Mouse (Mus musculus) macrophage (primary cell): ENCODE data around the gene Rcor2. TPM values are rescaled to one million over a fixed set of nuclear protein-coding genes. Genes with fewer than 3 reads are reported as not detected.
A peak's percentile ranks its signal among the peaks of the same experiment; 100 is the strongest.

ENCODE experiments used
- H3K27ac ChIP-seq: fragments of 350-480 bp; formaldehyde crosslinking; 2 replicates; pipeline ENCODE4 v1.9.0; 2021
- H3K36me3 ChIP-seq: fragments of 350-480 bp; formaldehyde crosslinking; 2 replicates; pipeline ENCODE4 v1.9.0; 2021; ENCODE audit errors: inconsistent target
- H3K4me3 ChIP-seq: fragments of 350-480 bp; formaldehyde crosslinking; 2 replicates; pipeline ENCODE4 v1.9.0; 2021; ENCODE audit errors: inconsistent target
- H3K79me2 ChIP-seq: fragments of 350-480 bp; formaldehyde crosslinking; 2 replicates; pipeline ENCODE4 v1.9.0; 2021; ENCODE audit errors: inconsistent target
- WGBS: methylation state at CpG from one replicate; pipeline ENCODE4 v1.1.7; 2026; ENCODE audit warnings: inconsistent platforms; ENCODE audit not compliant: missing documents; 5-methylcytosine and 5-hydroxymethylcytosine counted together
- polyA plus RNA-seq: library from polyadenylated mRNA; stranded (reverse); fragments of 250-400 nt; gene quantifications from 3 replicates; pipeline ENCODE4 v1.2.4, GENCODE M21; 2018; ENCODE audit warnings: inconsistent platforms

The Rcor2 gene
- polyA plus RNA-seq, 1 experiment from 2014 or later = 0.52 TPM

DNA sequence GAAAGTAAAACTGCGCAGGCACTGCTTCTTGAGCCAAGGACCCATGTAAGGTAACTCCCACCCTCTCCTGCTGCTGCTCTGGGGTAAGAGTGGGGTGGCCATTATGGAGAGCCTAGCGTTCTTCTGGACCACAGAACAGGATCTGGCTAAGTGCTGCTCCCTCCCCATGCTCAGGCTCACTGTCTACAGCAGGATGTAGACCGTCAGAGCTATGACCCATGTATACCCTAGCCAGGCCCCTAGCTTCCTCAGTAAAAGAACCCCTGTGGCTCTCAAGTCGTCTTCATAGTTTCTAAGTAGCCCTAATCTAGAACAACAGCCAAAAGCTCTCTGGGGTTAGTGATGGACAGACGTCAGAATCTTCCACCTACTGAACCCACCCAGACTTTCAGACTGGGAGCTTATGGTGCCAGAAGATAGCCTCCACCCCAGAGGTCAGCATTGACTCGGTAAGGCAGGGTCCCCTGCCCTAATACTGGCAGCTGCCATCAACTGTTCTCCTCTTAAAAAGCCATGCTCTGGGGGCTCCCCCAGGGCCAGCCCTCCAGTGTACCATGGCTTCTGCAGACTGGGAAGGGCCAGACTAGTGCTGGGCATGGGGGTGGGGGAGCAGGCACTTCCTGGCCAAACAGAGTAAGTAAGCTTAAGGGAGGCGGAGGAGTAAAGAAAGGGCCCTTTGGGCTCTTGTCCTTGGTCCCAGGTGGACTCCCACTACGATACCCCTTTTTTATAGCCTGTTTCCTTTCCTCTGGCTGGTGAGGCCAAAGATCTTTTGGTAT is 27.2 kb downstream of the Rcor2 start:
- H3K36me3 ChIP-seq = no peaks in the 10 kb centered on the region; the same call in 1 of the 2 replicates
- H3K27ac ChIP-seq = 0 out of 2 replicates have a peak overlapping the region, but pooled peaks have one; percentile 5
- 57% methylated on average over 8 of the region's 8 CpGs for WGBS
- H3K4me3 ChIP-seq = peak overlapping the region; percentile 10; the same call in 1 of the 2 replicates
- H3K79me2 ChIP-seq = peaks cover 91% of the 10 kb centered on the region

DNA sequence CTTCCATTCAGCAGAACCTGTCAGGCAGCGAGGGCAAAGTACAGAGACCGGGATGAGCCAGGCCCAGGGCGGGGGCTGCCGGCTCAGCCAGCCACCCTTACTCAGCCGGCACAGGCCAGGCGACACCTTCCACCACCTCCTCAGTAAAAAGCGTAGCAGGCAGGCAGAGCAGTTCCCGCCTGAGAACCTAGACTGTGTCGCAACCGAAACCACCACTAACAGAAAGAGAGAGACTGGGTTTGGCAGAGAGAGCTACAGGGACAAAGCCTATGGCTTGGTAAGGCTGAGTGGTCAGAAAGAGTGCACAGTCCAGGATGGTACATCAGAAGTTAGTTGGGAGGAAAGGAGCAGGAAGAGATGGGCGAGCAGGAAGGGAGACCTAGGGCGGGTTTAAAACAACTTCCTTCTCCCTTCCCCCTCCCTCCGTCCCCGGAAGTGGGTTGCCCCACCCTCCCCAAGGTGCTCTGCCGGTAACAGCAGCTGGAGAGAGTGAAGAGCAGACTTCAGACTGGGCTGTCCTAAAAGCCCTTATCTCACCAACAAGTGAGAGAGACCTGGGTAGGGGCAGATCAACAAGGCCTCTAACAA is 28.0 kb downstream of the Rcor2 start:
- Histone ChIP-seq H3K27ac (peak overlapping the region; percentile 5; the same call in 1 of the 2 replicates), H3K36me3 (no peaks in the 10 kb centered on the region; the same call in 1 of the 2 replicates), H3K4me3 (peak overlapping the region; percentile 10; the same call in 1 of the 2 replicates), H3K79me2 (peaks cover 99% of the 10 kb centered on the region)
- WGBS = 13% methylated on average over 15 of the region's 15 CpGs

DNA sequence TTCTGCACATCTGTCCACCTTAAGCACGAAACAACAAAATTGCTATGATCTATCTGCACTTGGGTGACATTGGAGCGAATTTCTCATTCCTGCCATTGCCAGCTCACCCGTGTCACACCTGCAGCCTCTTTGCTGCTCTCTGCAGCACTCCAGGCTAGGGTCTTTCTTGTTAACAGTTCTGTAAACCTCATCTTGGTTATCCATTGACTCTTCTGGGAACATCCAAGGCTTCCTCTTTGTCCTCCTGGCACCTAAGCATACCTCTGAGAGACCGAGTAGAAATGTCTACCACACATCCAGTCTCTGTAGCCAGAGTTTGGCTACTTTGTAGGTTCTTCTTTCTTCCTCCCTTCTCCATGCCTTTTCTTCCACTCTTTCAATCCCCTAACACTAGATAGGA is 28.8 kb downstream of the Rcor2 start:
- Histone ChIP-seq H3K27ac (no peak overlapping the region), H3K79me2 (peaks cover 100% of the 10 kb centered on the region), H3K36me3 (no peaks in the 10 kb centered on the region; the same call in 1 of the 2 replicates), H3K4me3 (no peak overlapping the region)
- 93% methylated on average over 4 of the region's 4 CpGs for WGBS

DNA sequence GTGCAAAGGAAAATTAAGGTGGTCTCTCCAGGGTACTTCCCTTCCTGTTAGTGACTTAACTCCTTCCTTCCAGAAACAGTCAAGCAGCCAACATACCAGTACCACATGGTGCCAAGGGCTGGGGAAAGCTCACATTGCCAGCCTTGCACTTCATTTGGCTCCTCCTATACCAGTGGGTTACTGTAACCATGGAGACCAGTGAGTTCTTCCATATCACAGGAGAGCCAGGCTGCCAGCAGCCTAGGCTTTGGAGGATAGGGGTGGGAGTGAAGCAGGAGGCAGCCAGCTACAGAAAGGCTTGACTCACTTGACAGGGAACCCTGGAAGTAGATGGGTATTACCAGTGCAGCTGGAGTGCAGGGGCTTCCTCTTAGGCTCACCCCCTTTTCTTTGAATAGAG is 31.9 kb downstream of the Rcor2 start:
- peaks cover 98% of the 10 kb centered on the region for H3K79me2 ChIP-seq
- no peak overlapping the region for H3K27ac ChIP-seq
- no peak overlapping the region for H3K4me3 ChIP-seq
- no peaks in the 10 kb centered on the region for H3K36me3 ChIP-seq

DNA sequence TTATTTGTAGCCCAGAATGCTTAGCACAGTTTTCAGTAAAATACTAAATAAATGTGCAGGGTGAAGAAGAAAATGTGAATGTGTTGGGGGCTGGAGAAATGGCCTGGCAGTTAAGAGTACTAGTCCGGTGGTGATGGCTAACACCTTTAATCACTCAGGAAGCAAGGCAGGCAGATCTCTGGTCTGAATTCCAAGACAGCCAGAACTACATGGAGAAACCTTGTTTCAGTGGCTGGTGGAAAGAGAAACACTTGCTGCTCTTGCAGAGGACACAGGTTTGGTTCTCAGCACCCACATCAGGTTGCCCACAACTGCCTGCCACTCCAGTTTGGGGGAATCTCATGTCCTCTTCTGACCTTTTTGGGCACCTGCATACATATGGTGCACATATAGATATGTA is 33.0 kb downstream of the Rcor2 start:
- H3K79me2 ChIP-seq = peaks cover 98% of the 10 kb centered on the region
- 100% methylated on average over 1 of the region's 1 CpGs for WGBS
- no peaks in the 10 kb centered on the region for H3K36me3 ChIP-seq
- no peak overlapping the region for H3K4me3 ChIP-seq
- no peak overlapping the region for H3K27ac ChIP-seq

DNA sequence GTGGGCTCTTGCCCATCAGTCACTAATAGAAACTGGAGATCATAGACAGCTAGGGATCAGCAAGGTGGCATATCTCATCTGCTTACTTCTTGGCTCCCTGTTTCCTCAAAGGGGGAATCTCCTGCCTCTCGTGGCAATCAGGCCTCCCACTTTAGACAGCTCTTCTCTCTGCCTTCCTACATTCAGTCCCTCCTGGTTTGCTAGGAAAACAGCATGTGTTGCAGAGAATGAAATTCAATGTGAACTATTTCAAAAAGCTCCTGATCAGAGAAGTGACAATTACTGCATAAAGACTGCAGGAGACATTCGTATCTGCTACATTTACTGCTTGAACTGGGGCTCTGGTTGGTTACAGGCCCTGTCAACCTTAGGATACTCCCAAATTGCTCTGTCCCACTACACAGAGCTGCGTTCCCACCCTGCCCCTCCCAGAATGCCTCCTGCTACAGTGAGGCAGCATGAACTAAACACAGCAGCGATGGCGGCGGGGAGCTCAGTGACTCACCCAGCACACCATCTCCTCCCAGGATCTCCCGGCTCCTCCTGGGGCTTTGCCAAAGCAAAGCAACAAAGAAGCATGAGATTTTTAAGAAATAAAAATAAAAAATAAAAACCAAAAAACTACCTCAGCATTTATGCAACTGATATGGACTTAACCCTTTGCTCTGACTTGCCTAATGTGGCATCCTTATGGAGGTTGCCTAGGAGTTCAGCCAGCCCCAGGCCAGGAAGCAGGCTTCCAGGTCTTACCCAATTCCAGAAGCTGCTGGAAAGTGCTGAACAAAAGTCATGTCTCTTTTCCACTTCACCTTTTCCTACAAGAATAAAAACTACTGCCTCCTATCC is 34.7 kb downstream of the Rcor2 start:
- no peaks in the 10 kb centered on the region for H3K36me3 ChIP-seq
- no peak overlapping the region for H3K4me3 ChIP-seq
- H3K79me2 ChIP-seq = peaks cover 98% of the 10 kb centered on the region
- no peak overlapping the region for H3K27ac ChIP-seq
- 89% methylated on average over 7 of the region's 7 CpGs for WGBS

DNA sequence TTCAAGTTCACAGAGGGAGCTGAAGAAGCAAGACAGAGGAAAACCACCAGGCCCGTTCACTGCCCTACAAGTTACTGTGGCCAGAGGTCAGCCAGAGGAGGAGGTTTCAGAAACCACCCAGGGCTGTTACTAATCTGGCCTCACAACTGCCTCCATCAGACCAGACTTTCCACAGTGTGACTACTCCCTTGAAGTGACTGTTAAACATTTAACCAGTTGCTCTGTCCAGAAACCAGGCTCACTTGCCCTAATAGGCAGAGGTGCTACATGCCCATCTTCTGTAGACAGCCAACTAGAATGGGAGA is 35.3 kb downstream of the Rcor2 start:
- peaks cover 98% of the 10 kb centered on the region for H3K79me2 ChIP-seq
- H3K36me3 ChIP-seq = no peaks in the 10 kb centered on the region
- no peak overlapping the region for H3K27ac ChIP-seq
- H3K4me3 ChIP-seq = no peak overlapping the region
- WGBS = 77% methylated on average over 1 of the region's 1 CpGs

DNA sequence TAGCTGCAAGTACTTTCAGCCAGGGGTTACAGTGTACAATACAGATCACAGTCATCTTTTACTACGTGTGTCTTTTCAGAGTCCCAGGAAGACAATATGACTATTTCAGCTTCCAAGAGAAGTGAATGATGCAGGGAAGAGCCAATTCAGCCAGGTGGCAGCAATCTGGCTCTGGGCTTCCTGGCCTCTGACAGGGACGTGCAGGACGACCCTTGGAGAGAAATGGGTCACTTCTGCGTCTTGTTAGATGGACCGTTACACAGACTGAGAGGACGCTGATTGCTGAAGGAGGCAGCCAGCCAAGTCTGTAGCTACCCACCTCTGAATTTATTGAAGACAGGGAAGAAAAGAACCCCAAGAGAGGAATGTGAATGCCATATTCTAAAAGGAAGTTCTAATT is 36.7 kb downstream of the Rcor2 start:
- no peaks in the 10 kb centered on the region for H3K36me3 ChIP-seq
- peaks cover 98% of the 10 kb centered on the region for H3K79me2 ChIP-seq
- no peak overlapping the region for H3K27ac ChIP-seq
- H3K4me3 ChIP-seq = no peak overlapping the region
- WGBS = 93% methylated on average over 6 of the region's 6 CpGs

DNA sequence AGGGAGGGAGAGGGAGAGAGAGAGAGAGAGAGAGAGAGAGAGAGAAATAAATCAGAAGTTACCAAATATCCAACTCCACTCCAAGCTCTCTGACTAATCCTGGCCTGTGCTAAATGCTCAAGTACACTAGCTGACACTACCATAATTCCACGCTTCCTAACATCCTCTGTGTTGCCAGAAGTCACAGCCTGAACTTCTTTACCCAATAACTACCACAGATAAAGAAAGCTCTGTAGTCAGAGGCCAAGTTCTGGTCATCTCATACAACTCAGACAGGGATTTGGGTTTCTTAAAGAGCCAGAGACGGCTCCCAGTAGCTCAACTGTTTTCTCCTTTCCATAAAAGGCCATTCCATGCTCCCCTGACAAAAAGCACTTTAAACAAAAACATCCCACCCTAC is 37.7 kb downstream of the Rcor2 start:
- Histone ChIP-seq H3K27ac (no peak overlapping the region), H3K79me2 (peaks cover 98% of the 10 kb centered on the region), H3K36me3 (no peaks in the 10 kb centered on the region), H3K4me3 (no peak overlapping the region)
- 95% methylated on average over 2 of the region's 2 CpGs for WGBS

DNA sequence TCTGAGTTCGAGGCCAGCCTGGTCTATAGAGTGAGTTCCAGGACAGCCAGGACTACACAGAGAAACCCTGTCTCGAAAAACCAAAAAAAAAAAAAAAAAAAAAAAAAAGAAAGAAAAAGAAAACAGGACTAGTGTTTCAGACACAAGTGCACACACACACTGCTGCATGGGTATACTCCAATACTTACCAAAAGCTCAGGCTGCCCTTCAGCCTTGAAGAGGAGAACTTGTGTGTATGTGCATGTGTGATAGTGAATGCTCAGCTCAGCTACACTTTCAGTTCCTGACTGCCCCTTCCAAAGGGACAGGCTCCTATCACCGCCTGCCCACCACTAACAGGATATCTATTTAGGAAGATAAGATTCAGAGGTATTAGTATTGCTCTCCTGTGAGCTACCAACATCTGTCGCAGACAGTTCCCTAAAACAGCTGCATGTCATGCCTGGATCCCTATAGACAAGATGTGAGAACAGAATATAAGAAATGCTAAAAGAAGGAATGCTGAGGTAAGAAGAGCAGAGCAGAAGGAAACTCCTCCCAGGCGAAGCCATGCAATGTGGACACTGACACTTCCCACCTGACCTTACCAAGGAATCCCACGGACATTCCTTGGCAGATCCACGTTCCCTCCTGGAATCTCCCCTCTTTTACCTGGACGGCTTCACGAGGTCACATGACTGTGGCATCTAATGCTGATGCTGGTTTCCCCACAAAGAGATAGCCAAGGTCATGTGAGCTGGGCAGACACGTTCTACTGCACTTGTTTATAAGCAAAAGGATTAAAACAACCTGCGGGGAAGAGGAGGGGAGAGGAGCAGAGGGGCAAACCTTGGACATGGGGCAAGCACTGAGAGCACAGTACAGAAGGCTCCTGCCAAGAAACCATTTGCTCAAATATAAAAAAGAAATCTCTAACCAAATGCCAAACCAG is 38.5 kb downstream of the Rcor2 start:
- 88% methylated on average over 10 of the region's 11 CpGs for WGBS
- H3K4me3 ChIP-seq = no peak overlapping the region
- H3K27ac ChIP-seq = no peak overlapping the region
- H3K79me2 ChIP-seq = peaks cover 98% of the 10 kb centered on the region
- H3K36me3 ChIP-seq = no peaks in the 10 kb centered on the region

DNA sequence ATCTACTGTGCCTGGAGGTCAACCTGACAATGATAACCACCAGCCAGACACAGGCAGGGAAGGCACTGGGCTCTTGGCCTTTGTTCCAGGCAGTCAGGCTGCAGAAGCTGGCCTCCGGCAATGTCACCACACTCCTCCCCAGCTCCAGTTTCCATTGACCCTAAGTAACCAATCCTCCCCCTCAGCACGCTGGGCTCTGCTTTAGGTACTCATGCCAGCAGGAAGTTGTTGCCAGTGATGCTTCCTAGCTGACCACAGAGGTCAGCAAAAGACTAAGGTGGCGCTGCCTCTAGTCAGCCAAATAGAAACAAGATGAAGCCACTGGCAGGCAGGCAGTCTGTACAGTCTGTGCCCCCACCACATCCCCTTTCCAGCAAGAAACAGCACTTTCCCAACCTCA is 39.8 kb downstream of the Rcor2 start:
- H3K36me3 ChIP-seq = no peaks in the 10 kb centered on the region
- no peak overlapping the region for H3K4me3 ChIP-seq
- peaks cover 98% of the 10 kb centered on the region for H3K79me2 ChIP-seq
- H3K27ac ChIP-seq = no peak overlapping the region
- 26% methylated on average over 3 of the region's 3 CpGs for WGBS

DNA sequence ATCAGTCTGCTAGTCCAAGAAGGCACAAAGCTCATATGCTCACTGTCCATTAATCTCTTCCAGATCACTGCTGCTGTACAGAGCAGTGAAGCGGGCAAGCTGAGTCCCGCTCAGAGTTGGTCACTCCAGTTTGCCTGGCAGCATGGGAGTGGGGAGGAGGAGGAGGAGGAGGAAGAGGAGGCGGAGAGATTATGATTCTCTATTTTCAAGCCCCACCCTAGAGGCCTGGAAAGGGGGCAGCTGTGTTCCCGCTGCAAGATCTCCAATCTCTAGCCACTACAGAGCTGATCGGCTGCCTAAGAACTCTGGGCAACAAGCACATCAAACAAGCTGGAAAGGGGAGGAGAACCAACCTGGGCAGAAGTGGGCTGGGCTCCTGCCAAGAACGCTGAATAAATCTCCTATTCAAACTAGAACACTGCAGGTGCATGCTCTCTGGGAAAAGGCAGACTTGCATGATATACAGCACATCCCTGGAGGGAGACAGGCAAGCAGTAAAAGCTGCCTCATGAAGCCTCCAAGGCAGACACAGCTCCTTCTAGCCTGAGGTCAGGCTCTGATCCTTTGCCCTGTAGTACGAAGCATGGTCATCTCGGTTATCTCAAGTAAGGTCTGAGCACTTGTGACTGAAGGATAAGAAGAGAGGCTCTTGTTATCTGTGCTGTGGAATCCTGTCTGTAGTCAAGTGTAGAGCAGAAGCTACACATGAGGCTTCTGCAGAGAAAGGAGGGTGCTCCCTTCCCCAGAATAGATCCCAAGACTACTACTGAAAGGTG is 41.1 kb downstream of the Rcor2 start:
- H3K27ac ChIP-seq = no peak overlapping the region
- WGBS = 66% methylated on average over 5 of the region's 8 CpGs
- peaks cover 98% of the 10 kb centered on the region for H3K79me2 ChIP-seq
- H3K4me3 ChIP-seq = no peak overlapping the region
- no peaks in the 10 kb centered on the region for H3K36me3 ChIP-seq

DNA sequence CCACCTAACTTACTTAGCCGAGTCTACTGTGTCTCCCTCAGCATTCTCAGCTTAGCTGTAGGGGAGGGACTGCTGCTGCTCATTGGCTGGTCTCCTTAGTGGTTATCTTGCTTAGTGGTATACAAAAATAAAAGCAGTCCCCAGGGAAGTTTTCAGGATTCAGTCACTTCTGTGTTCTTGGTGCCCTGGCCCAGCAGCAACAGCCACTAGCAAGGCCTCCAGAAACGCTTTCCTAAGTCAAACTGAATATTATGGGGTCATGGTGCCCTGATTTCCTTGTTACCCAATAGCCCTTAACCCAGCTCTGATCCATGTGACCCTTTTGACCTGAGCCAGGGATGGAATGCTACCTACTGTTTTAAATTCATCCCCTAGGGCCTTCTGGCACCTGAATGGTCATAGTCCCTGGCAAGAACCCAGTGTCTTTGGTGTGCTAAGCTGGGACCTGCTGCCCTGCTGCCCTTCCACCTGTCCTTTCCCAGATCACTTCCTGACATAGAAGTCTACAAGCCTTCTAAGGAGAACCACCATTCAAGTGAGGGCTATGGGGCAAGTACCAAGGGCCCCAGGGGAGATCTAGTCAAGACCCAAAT is 42.7 kb downstream of the Rcor2 start:
- Histone ChIP-seq H3K4me3 (no peak overlapping the region), H3K27ac (no peak overlapping the region), H3K79me2 (peaks cover 100% of the 10 kb centered on the region), H3K36me3 (no peaks in the 10 kb centered on the region)
- 59% methylated on average over 2 of the region's 2 CpGs for WGBS
